Mouse (Mus musculus) midbrain, embryonic 11.5 days (tissue): Measurements from ENCODE around the gene Gm6525. TPM values are rescaled to one million over a fixed set of nuclear protein-coding genes. Genes with fewer than 3 reads are reported as not detected.

ENCODE experiments used
- ATAC-seq: fragments of 200-750 bp; cut with Nextera tagmentation; 2 replicates; pipeline ENCODE4 v1.8.0; 2017; ENCODE audit warnings: moderate TSS enrichment, moderate library complexity; ENCODE audit not compliant: low FRiP score
- DNase-seq: peaks from one replicate; pipeline ENCODE4 v3.0.0; 2015; ENCODE audit warnings: low spot score; ENCODE audit errors: missing footprints
- H3K27ac ChIP-seq: fragments of 300-500 bp; sonication (generic); 2 replicates; pipeline ENCODE4 v1.5.1; 2014; ENCODE audit warnings: low read depth, low read length
- H3K27me3 ChIP-seq: fragments of 300-500 bp; sonication (generic); 2 replicates; pipeline ENCODE4 v1.6.1; 2014; ENCODE audit warnings: mild to moderate bottlenecking, low read length, moderate library complexity, mixed read lengths; ENCODE audit not compliant: control insufficient read depth, insufficient read depth
- H3K36me3 ChIP-seq: fragments of 300-500 bp; sonication (generic); 2 replicates; pipeline ENCODE4 v1.6.1; 2014; ENCODE audit warnings: mild to moderate bottlenecking, low read length, moderate library complexity, mixed read lengths; ENCODE audit not compliant: control insufficient read depth, insufficient read depth
- H3K4me1 ChIP-seq: fragments of 300-500 bp; sonication (generic); 2 replicates; pipeline ENCODE4 v1.6.1; 2014; ENCODE audit warnings: low read length; ENCODE audit not compliant: control insufficient read depth, insufficient read depth
- H3K4me2 ChIP-seq: fragments of 300-500 bp; sonication (generic); 2 replicates; pipeline ENCODE4 v1.6.1; 2014; ENCODE audit warnings: mild to moderate bottlenecking, moderate library complexity
- H3K4me3 ChIP-seq: fragments of 300-500 bp; sonication (generic); 2 replicates; pipeline ENCODE4 v1.5.1; 2014; ENCODE audit warnings: low read depth, low read length
- H3K9ac ChIP-seq: fragments of 300-500 bp; sonication (generic); 2 replicates; pipeline ENCODE4 v1.6.1; 2014; ENCODE audit warnings: low read length
- H3K9me3 ChIP-seq: fragments of 300-500 bp; sonication (generic); 2 replicates; pipeline ENCODE4 v1.6.1; 2016; ENCODE audit warnings: low read length; ENCODE audit not compliant: control insufficient read depth
- WGBS: fragments of 180-500 bp; shearing (Covaris S2); extraction: QIAGEN DNeasy Blood & Tissue Kit; methylation state at CpG from one replicate; pipeline ENCODE4 v1.1.7; 2014; 5-methylcytosine and 5-hydroxymethylcytosine counted together
- polyA plus RNA-seq: library from polyadenylated mRNA; unstranded; fragments of >200 nt; fragmentation: Nextera tagmentation; extraction: Ambion mirVana; gene quantifications from 2 replicates; pipeline ENCODE4 v1.2.1, GENCODE M21; 2014

The Gm6525 gene
- 0.83 and 1.4 TPM in 2 replicates for polyA plus RNA-seq

GRCm38 (mm10) chr3:84173581-84174154 is at the start of gene Gm6525:
Gene Gm6525, plus strand, starts transcription at chr3:84174104.
- DNase-seq (no peak), ATAC-seq (no peak)
- H3K9ac ChIP-seq, result no peak within 1 kb of the TSS
- no peak within 1 kb of the TSS for H3K4me3 ChIP-seq
- no peaks in the 10 kb centered on the region for H3K9me3 ChIP-seq
- H3K4me1 ChIP-seq, result peaks cover 4% of the 10 kb centered on the region; the same call in 1 of the 2 replicates
- no peaks in the 10 kb centered on the region for H3K27me3 ChIP-seq
- no peak within 1 kb of the TSS for H3K4me2 ChIP-seq
- H3K36me3 ChIP-seq, result peaks cover 6% of the 10 kb centered on the region
- H3K27ac ChIP-seq, result no peak within 1 kb of the TSS
- 83% methylated on average over 11 of the region's 11 CpGs for WGBS

GRCm38 (mm10) chr3:84125704-84126289 is 48.1 kb upstream of the Gm6525 start:
- ATAC-seq, result no peak

DNA sequence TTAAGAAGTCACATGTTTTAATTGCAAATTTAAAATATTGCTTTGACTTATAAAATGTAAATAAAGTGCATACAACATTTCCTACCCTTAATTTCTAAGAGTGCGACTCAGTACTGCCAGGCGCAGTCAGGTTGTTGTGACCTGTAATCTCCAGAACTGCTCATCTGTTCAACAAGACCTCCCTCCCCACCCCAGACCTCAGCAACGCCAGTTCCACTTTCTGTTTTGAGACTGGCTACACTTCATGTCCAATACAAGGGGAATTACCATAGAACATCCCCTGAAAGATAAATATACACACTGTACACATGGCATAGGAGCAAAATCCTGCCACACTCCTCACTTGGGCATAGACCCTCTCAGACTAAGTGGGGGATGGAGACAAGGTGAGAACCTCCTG is 47.2 kb upstream of the Gm6525 start:
- WGBS, result 87% methylated on average over 3 of the region's 3 CpGs
- no peak overlapping the region for H3K27ac ChIP-seq
- H3K36me3 ChIP-seq, result no peaks in the 10 kb centered on the region
- no peaks in the 10 kb centered on the region for H3K9me3 ChIP-seq
- ATAC-seq, result no peak
- H3K9ac ChIP-seq, result no peak overlapping the region
- DNase-seq, result no peak
- no peaks in the 10 kb centered on the region for H3K27me3 ChIP-seq
- H3K4me3 ChIP-seq, result no peak overlapping the region
- H3K4me1 ChIP-seq, result no peaks in the 10 kb centered on the region
- no peak overlapping the region for H3K4me2 ChIP-seq

More at GRCm38 (mm10) chr3:84125704-84126289, 48.1 kb upstream of the Gm6525 start:
- Histone ChIP-seq H3K4me1 (no peaks in the 10 kb centered on the region), H3K36me3 (no peaks in the 10 kb centered on the region), H3K27me3 (no peaks in the 10 kb centered on the region), H3K4me3 (no peak overlapping the region), H3K9ac (no peak overlapping the region), H3K27ac (no peak overlapping the region), H3K4me2 (no peak overlapping the region), H3K9me3 (no peaks in the 10 kb centered on the region)
- no peak for DNase-seq
- 73% methylated on average over 6 of the region's 6 CpGs for WGBS

DNA sequence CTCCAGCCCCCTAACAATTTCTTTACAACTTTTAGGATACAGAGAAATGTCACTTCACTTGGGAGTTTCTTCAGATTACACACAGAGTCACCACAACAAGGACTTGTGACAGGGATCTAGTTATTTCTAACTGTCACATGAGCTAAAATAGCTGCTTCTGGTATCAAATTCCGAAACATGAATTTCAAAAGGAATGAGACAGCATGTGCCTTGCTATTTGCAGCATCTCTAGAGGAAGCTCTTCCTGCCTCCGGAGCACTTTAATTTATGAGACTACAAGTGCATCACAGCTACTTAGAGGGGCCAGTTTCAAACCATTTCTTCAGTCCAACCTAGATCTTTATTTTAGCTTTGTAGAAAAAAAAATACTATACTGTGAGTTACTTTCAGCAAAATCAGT is 46.5 kb upstream of the Gm6525 start:
- WGBS, result 74% methylated on average over 2 of the region's 2 CpGs
- Histone ChIP-seq H3K4me3 (no peak overlapping the region), H3K9me3 (no peaks in the 10 kb centered on the region), H3K27me3 (no peaks in the 10 kb centered on the region), H3K4me2 (no peak overlapping the region), H3K36me3 (no peaks in the 10 kb centered on the region), H3K4me1 (no peaks in the 10 kb centered on the region), H3K27ac (no peak overlapping the region), H3K9ac (no peak overlapping the region)
- no peak for ATAC-seq
- no peak for DNase-seq

- H3K27me3 ChIP-seq, result no peaks in the 10 kb centered on the region
- no peaks in the 10 kb centered on the region for H3K9me3 ChIP-seq
- no peak for DNase-seq
- H3K36me3 ChIP-seq, result no peaks in the 10 kb centered on the region
- H3K27ac ChIP-seq, result no peak overlapping the region
- H3K4me2 ChIP-seq, result no peak overlapping the region
- no peak overlapping the region for H3K4me3 ChIP-seq
- WGBS, result 84% methylated on average over 11 of the region's 11 CpGs
- H3K9ac ChIP-seq, result no peak overlapping the region
- no peak for ATAC-seq
- no peaks in the 10 kb centered on the region for H3K4me1 ChIP-seq
These were observed 44.7 kb upstream of the Gm6525 start for GRCm38 (mm10) chr3:84128871-84129870.

GRCm38 (mm10) chr3:84130776-84131175 is 43.1 kb upstream of the Gm6525 start:
- Histone ChIP-seq H3K4me3 (no peak overlapping the region), H3K27me3 (no peaks in the 10 kb centered on the region), H3K4me2 (no peak overlapping the region), H3K9me3 (no peaks in the 10 kb centered on the region), H3K4me1 (no peaks in the 10 kb centered on the region), H3K36me3 (no peaks in the 10 kb centered on the region), H3K9ac (no peak overlapping the region), H3K27ac (no peak overlapping the region)
- no peak for ATAC-seq
- no peak for DNase-seq
- WGBS, result 76% methylated on average over 5 of the region's 5 CpGs

- Histone ChIP-seq H3K27me3 (no peaks in the 10 kb centered on the region), H3K4me1 (no peaks in the 10 kb centered on the region), H3K36me3 (no peaks in the 10 kb centered on the region), H3K4me3 (no peak overlapping the region), H3K27ac (no peak overlapping the region), H3K9ac (no peak overlapping the region), H3K9me3 (no peaks in the 10 kb centered on the region), H3K4me2 (no peak overlapping the region)
- DNase-seq (no peak), ATAC-seq (no peak)
- 92% methylated on average over 3 of the region's 3 CpGs for WGBS
These were observed 42.5 kb upstream of the Gm6525 start for GRCm38 (mm10) chr3:84131369-84131768.

DNA sequence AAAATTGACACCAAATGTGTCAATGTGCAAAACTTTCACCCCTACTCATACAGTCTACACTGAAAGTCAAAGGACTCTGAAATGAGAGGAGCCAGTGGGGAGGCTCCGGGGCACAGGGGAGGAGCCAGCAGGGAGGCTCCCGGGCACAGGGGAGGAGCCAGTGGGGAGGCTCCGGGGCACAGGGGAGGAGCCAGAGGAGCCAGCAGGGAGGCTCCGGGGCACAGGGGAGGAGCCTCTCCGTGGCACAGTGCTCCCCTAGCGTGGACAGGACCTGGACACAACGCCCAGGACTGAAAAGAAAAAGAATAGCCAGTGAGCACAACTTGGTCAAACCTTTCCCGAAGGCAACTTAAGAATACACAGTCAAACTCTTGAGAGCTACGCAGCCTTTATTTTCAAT is 38.5 kb upstream of the Gm6525 start:
- WGBS, result 23% methylated on average over 9 of the region's 9 CpGs
- Histone ChIP-seq H3K4me2 (no peak overlapping the region), H3K9ac (no peak overlapping the region), H3K4me1 (no peaks in the 10 kb centered on the region), H3K27me3 (no peaks in the 10 kb centered on the region), H3K9me3 (no peaks in the 10 kb centered on the region), H3K36me3 (no peaks in the 10 kb centered on the region), H3K27ac (no peak overlapping the region), H3K4me3 (no peak overlapping the region)
- peak; percentile 75 for ATAC-seq
- DNase-seq, result no peak

- 71% methylated on average over 6 of the region's 6 CpGs for WGBS
- Histone ChIP-seq H3K36me3 (no peaks in the 10 kb centered on the region), H3K4me3 (no peak overlapping the region), H3K4me2 (no peak overlapping the region), H3K4me1 (no peaks in the 10 kb centered on the region), H3K27ac (no peak overlapping the region), H3K27me3 (no peaks in the 10 kb centered on the region), H3K9ac (no peak overlapping the region), H3K9me3 (no peaks in the 10 kb centered on the region)
- no peak for DNase-seq
- no peak for ATAC-seq
These were observed 38.0 kb upstream of the Gm6525 start for GRCm38 (mm10) chr3:84135933-84136332.
